Mouse (Mus musculus) CH12.LX (cell line): Measurements from ENCODE around the gene Sec14l3.

Source experiments
- CHD1 ChIP-seq: IDR thresholded peaks from 2 replicates; pipeline ENCODE4 v1.6.1; 2012; ENCODE audit warnings: low read depth, low read length, improper control_type of control experiment, inconsistent platforms
- CHD2 ChIP-seq: IDR thresholded peaks from 2 replicates; pipeline ENCODE4 v1.6.1; 2011; ENCODE audit warnings: low read length, improper control_type of control experiment
- MAZ ChIP-seq: IDR thresholded peaks from 2 replicates; pipeline ENCODE4 v1.6.1; 2012; ENCODE audit warnings: low read depth, mild to moderate bottlenecking, inconsistent platforms, low read length, improper control_type of control experiment, moderate library complexity
- POLR2A ChIP-seq: IDR thresholded peaks from 2 replicates; pipeline ENCODE4 v1.6.1; 2011; ENCODE audit warnings: low read depth, mild to moderate bottlenecking, improper control_type of control experiment, low read length
- SIN3A ChIP-seq: IDR thresholded peaks from 2 replicates; pipeline ENCODE4 v1.6.1; 2012; ENCODE audit warnings: low read length, improper control_type of control experiment, inconsistent platforms

DNA sequence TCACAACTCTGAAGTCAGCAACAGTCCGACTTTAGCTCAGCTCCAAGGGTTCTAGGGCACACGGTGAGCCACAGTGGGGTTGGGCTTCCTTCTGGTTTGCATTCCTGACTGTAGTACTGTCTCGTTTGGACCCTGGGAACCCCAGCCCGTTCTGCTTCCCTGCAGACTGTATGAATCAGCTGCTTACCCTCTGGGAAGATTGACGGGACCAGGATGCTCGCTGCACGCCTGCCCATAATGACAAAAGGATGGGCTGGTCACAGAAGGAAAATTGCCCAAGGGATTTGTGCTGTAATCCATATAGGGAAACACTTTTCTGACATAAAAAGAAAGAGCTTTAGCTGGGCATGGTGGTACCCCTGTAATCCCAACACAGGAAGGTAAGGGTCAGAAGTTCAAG lies 34.2 kb downstream of the Sec14l3 start:
- TF ChIP-seq CHD2 (no peak), POLR2A (no peak), SIN3A (no peak), CHD1 (no peak), MAZ (no peak)
